Mouse (Mus musculus) CH12F3 (cell line): Measurements from ENCODE around the gene Lix1.
"Not testable (repeated sequence)": the region's sequence is repeated elsewhere in the genome, so short reads cannot be mapped to it uniquely, and the experiment has no call there.

Source experiments
- in situ Hi-C: fragments of 300-500 bp; cut with MboI; formaldehyde crosslinking; loops from 2 replicates; pipeline ENCODE4 v1.14.3; 2020; ENCODE audit warnings: low sequenced_read_pairs

Gene Lix1

DNA sequence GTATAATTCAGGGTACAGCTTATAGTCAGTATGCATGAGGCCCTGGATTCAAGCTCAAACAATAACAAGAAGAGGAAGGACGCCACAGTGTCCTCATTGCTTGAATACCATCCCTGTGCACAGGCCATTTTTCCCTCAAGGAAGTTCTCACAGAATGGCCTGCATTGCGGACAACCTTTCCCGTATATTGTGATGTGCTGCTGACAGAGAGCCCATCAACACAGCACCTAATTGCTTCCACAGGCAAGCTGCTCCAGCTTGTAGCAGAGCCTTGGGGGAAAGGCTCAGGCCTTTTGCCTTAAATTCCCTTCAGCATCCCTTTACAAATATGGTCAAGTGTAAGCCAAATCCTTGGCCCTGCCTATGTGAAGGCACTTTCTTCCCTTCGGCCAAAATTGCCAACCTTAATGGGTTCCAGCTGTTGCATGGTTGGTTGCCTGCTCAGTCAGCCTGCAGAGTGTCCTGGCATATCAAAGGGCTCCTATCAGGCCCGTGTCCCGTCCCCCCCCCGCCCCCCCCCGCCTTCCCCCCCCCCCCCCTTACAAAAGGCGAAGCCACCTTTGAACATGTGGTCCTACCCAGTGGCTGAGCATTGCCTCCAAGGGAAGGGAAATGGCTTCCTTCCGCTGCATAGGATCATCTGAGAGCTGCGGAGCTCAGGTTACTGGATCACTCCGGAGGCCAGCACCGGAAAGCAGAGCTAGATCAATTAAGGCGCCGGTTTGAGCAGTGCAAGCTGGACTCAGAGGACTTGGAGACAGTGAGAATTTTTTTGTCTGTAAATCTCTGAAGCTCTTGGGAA, 88.5 kb downstream of the Lix1 start:
- in situ Hi-C loops: no loop called here

DNA sequence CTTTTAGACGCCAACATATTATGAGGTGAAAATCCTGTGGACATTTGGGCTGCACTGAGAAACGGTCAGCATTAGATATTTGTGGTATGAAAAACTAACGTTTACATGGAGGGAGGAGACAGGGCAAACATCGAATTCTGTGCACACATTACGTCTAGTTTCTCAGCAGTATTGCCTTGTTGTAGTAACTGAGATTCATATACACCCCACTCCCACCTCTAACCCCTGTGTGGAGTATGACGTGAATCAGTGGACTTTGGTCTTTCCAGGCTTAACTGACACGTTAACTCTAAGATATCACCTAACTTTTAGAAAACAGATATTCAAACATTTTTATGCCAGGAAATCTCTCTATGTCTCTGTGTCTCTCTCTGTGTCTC, 89.1 kb downstream of the Lix1 start:
- in situ Hi-C loops: no loop called here

GRCm38 (mm10) chr17:17492116-17492515, 89.6 kb downstream of the Lix1 start:
- in situ Hi-C loops: no loop called here

DNA sequence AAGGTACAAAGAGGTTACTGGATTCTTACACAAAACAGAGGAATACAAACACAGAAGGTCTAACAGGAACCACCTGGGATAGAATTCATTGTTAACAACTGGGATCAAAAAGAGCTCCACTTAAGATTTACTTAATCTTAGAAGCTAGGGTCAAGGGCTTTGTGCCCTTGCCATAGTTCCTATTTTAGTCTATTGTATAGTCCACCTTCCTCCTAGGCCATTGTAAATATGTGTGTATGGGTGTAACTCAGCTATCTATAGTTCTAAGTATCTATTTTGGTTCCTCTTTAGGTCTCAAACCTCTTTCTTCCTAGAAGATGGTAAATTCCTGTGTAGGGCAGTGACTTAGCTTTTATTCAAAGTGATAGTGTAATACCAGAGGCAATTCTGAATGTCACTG, 93.8 kb downstream of the Lix1 start:
- in situ Hi-C loops: not testable (repeated sequence)

DNA sequence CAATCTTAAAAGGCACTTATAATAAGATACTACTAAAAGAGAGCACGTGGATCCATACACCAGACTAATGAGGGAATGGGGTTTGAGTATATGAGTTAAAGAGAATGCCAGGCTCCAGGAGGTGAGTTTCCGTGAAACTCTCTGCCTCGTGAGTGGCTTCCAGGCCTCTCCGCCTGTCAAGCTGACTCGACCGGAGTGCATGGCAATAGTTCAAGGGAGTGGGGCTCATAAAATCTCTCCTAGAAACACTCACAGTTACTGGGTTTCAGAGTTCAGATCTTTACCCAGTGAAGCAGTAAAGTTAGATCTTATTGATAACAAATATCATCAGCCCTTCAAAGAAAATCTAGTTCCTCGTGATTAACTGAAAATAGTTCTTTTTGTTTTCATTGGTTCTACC, 94.3 kb downstream of the Lix1 start:
- in situ Hi-C loops: no loop called here

GRCm38 (mm10) chr17:17498848-17499247, 96.4 kb downstream of the Lix1 start:
- in situ Hi-C loops: no loop called here

GRCm38 (mm10) chr17:17499278-17499677, 96.8 kb downstream of the Lix1 start:
- in situ Hi-C loops: no loop called here

- in situ Hi-C loops: no loop called here
Observed at GRCm38 (mm10) chr17:17506677-17507076, 104.2 kb downstream of the Lix1 start.
